Mouse (Mus musculus) MEL (cell line): Measurements from ENCODE around the gene Clpb. TPM values are rescaled to one million over a fixed set of nuclear protein-coding genes. Genes with fewer than 3 reads are reported as not detected.
A peak's percentile ranks its signal among the peaks of the same experiment; 100 is the strongest.

Source experiments
- DNase-seq: peaks from one replicate; pipeline ENCODE4 v3.0.0; 2011; ENCODE audit warnings: low read depth, low spot score
- H3K27ac ChIP-seq: 2 replicates; pipeline ENCODE4 v1.5.1; 2012; ENCODE audit warnings: low read depth, mild to moderate bottlenecking, control low read depth, low read length, moderate library complexity; ENCODE audit not compliant: control insufficient read depth
- H3K27me3 ChIP-seq, 2 experiments: fragments of 150-350 bp in 1 of 2; sonication (generic) in 1 of 2; 2 replicates each; pipeline ENCODE4 v1.6.1; 2012; ENCODE audit warnings: low read length in 2 of 2, mild to moderate bottlenecking in 2 of 2, improper control_type of control experiment in 1 of 2, moderate library complexity in 1 of 2; ENCODE audit not compliant: insufficient read depth in 2 of 2, control insufficient read depth in 1 of 2
- H3K36me3 ChIP-seq, 2 experiments: 2 replicates each; pipeline ENCODE4 v1.6.1; 2012 to 2014; ENCODE audit warnings: low read length in 2 of 2, improper control_type of control experiment in 1 of 2, inconsistent platforms in 1 of 2, mild to moderate bottlenecking in 1 of 2; ENCODE audit not compliant: insufficient read depth in 2 of 2, control insufficient read depth in 1 of 2
- H3K4me1 ChIP-seq, 2 experiments: fragments of 150-350 bp in 1 of 2; sonication (generic) in 1 of 2; 2 replicates each; pipeline ENCODE4 v1.6.1; 2012; ENCODE audit warnings: low read length in 2 of 2, improper control_type of control experiment in 1 of 2, mild to moderate bottlenecking in 1 of 2; ENCODE audit not compliant: insufficient read depth in 2 of 2, control insufficient read depth in 1 of 2
- H3K4me3 ChIP-seq, 2 experiments: fragments of 150-350 bp in 1 of 2; sonication (generic) in 1 of 2; 2 replicates each; pipeline ENCODE4 v1.5.1; 2012; ENCODE audit warnings: low read depth in 2 of 2, low read length in 2 of 2, mild to moderate bottlenecking in 2 of 2, moderate library complexity in 2 of 2, control low read depth in 1 of 2, improper control_type of control experiment in 1 of 2; ENCODE audit not compliant: control insufficient read depth in 1 of 2, insufficient read depth in 1 of 2
- H3K79me2 ChIP-seq: 2 replicates; pipeline ENCODE4 v1.6.1; 2012; ENCODE audit warnings: mild to moderate bottlenecking, low read length, moderate library complexity; ENCODE audit not compliant: control insufficient read depth, poor library complexity, insufficient read depth
- H3K9ac ChIP-seq: 2 replicates; pipeline ENCODE4 v1.6.1; 2012; ENCODE audit warnings: low read depth, mild to moderate bottlenecking, control low read depth, low read length, moderate library complexity; ENCODE audit not compliant: control insufficient read depth, poor library complexity, severe bottlenecking
- H3K9me3 ChIP-seq: fragments of 150-350 bp; sonication (generic); replicated peaks from 2 replicates; pipeline ENCODE4 v1.6.1; 2012; ENCODE audit warnings: mild to moderate bottlenecking, low read length, improper control_type of control experiment, moderate library complexity; ENCODE audit not compliant: insufficient read depth
- BHLHE40 ChIP-seq: IDR thresholded peaks from 2 replicates; pipeline ENCODE4 v1.6.1; 2012; ENCODE audit warnings: low read depth, mild to moderate bottlenecking, inconsistent platforms, low read length, improper control_type of control experiment, borderline replicate concordance
- CTCF ChIP-seq, 3 experiments: IDR thresholded peaks in 2 of 3; conservative IDR thresholded peaks in 1 of 3; 2 replicates each; pipeline ENCODE4 v1.5.1; 2011 to 2012; ENCODE audit warnings: low read length in 3 of 3, low read depth in 2 of 3, mild to moderate bottlenecking in 2 of 3, improper control_type of control experiment in 1 of 3, inconsistent platforms in 1 of 3, mixed read lengths in 1 of 3, moderate library complexity in 1 of 3; ENCODE audit not compliant: control insufficient read depth in 1 of 3, insufficient read depth in 1 of 3, poor library complexity in 1 of 3, severe bottlenecking in 1 of 3
- E2F4 ChIP-seq: IDR thresholded peaks from 2 replicates; pipeline ENCODE4 v1.6.1; 2011; ENCODE audit warnings: low read depth, low read length, improper control_type of control experiment, borderline replicate concordance
- EP300 ChIP-seq, 2 experiments: IDR thresholded peaks; 2 replicates each; pipeline ENCODE4 v1.6.1; 2011; ENCODE audit warnings: improper control_type of control experiment in 2 of 2, low read length in 2 of 2, low read depth in 1 of 2, mild to moderate bottlenecking in 1 of 2
- ETS1 ChIP-seq: IDR thresholded peaks from 2 replicates; pipeline ENCODE4 v1.6.1; 2012; ENCODE audit warnings: low read depth, mild to moderate bottlenecking, inconsistent platforms, low read length, improper control_type of control experiment, moderate library complexity
- GATA1 ChIP-seq: IDR thresholded peaks from 2 replicates; pipeline ENCODE4 v1.6.1; 2011; ENCODE audit warnings: low read depth, low read length, improper control_type of control experiment
- HCFC1 ChIP-seq: IDR thresholded peaks from 2 replicates; pipeline ENCODE4 v1.6.1; 2012; ENCODE audit warnings: low read depth, mild to moderate bottlenecking, inconsistent platforms, low read length, improper control_type of control experiment, moderate library complexity
- JUND ChIP-seq: IDR thresholded peaks from 2 replicates; pipeline ENCODE4 v1.6.1; 2011; ENCODE audit warnings: low read depth, mild to moderate bottlenecking, improper control_type of control experiment, low read length
- KAT2A ChIP-seq: conservative IDR thresholded peaks from 2 replicates; pipeline ENCODE4 v1.6.1; 2012; ENCODE audit warnings: low read depth, low read length, improper control_type of control experiment, inconsistent platforms
- MAFK ChIP-seq: IDR thresholded peaks from 2 replicates; pipeline ENCODE4 v1.6.1; 2011; ENCODE audit warnings: low read depth, mild to moderate bottlenecking, low read length, improper control_type of control experiment, borderline replicate concordance
- MAX ChIP-seq: IDR thresholded peaks from 2 replicates; pipeline ENCODE4 v1.6.1; 2011; ENCODE audit warnings: low read length, improper control_type of control experiment
- MAZ ChIP-seq: IDR thresholded peaks from 2 replicates; pipeline ENCODE4 v1.6.1; 2012; ENCODE audit warnings: low read depth, mild to moderate bottlenecking, inconsistent platforms, low read length, improper control_type of control experiment
- MEF2A ChIP-seq: IDR thresholded peaks from 2 replicates; pipeline ENCODE4 v1.6.1; 2014; ENCODE audit warnings: low read depth, mild to moderate bottlenecking, inconsistent platforms, low read length, improper control_type of control experiment; ENCODE audit not compliant: poor library complexity, insufficient replicate concordance, severe bottlenecking; ENCODE audit errors: extremely low read depth
- MXI1 ChIP-seq: IDR thresholded peaks from 2 replicates; pipeline ENCODE4 v1.6.1; 2011; ENCODE audit warnings: mild to moderate bottlenecking, low read depth, low read length, improper control_type of control experiment
- MYC ChIP-seq: IDR thresholded peaks from 2 replicates; pipeline ENCODE4 v1.6.1; 2011; ENCODE audit warnings: low read depth, mild to moderate bottlenecking, low read length, improper control_type of control experiment, moderate library complexity
- NRF1 ChIP-seq: IDR thresholded peaks from 2 replicates; pipeline ENCODE4 v1.6.1; 2014; ENCODE audit warnings: low read depth, mild to moderate bottlenecking, inconsistent platforms, low read length, improper control_type of control experiment, moderate library complexity; ENCODE audit not compliant: poor library complexity, insufficient read depth, severe bottlenecking
- POLR2A ChIP-seq, 2 experiments: IDR thresholded peaks; 2 replicates each; pipeline ENCODE4 v1.6.1; 2011 to 2012; ENCODE audit warnings: low read length in 2 of 2, mild to moderate bottlenecking in 2 of 2, control low read depth in 1 of 2, improper control_type of control experiment in 1 of 2, low read depth in 1 of 2, moderate library complexity in 1 of 2; ENCODE audit not compliant: control insufficient read depth in 1 of 2, insufficient read depth in 1 of 2, poor library complexity in 1 of 2
- POLR2AphosphoS2 ChIP-seq: IDR thresholded peaks from 2 replicates; pipeline ENCODE4 v1.6.1; 2011; ENCODE audit warnings: low read length, improper control_type of control experiment
- POLR2AphosphoS5 ChIP-seq: IDR thresholded peaks from 2 replicates; pipeline ENCODE4 v1.6.1; 2012; ENCODE audit warnings: low read depth, borderline replicate concordance, mild to moderate bottlenecking, inconsistent platforms, low read length, moderate library complexity, mixed read lengths
- RAD21 ChIP-seq: IDR thresholded peaks from 2 replicates; pipeline ENCODE4 v1.6.1; 2011; ENCODE audit warnings: mild to moderate bottlenecking, low read depth, low read length, improper control_type of control experiment
- SIN3A ChIP-seq: IDR thresholded peaks from 2 replicates; pipeline ENCODE4 v1.6.1; 2012; ENCODE audit warnings: low read length, improper control_type of control experiment, inconsistent platforms
- SMC3 ChIP-seq: IDR thresholded peaks from 2 replicates; pipeline ENCODE4 v1.6.1; 2011; ENCODE audit warnings: low read depth, low read length, improper control_type of control experiment
- TAL1 ChIP-seq: IDR thresholded peaks from 2 replicates; pipeline ENCODE4 v1.6.1; 2012; ENCODE audit warnings: mild to moderate bottlenecking, inconsistent platforms, low read length, moderate library complexity, mixed read lengths
- TBP ChIP-seq: IDR thresholded peaks from 2 replicates; pipeline ENCODE4 v1.8.0; 2011; ENCODE audit warnings: low read depth, low read length, improper control_type of control experiment
- UBTF ChIP-seq: IDR thresholded peaks from 2 replicates; pipeline ENCODE4 v1.6.1; 2012; ENCODE audit warnings: low read depth, mild to moderate bottlenecking, inconsistent platforms, low read length, improper control_type of control experiment, moderate library complexity, borderline replicate concordance; ENCODE audit not compliant: insufficient read depth
- USF2 ChIP-seq, 2 experiments: IDR thresholded peaks; 2 replicates each; pipeline ENCODE4 v1.6.1; 2011 to 2012; ENCODE audit warnings: improper control_type of control experiment in 2 of 2, low read length in 2 of 2, borderline replicate concordance in 1 of 2, inconsistent platforms in 1 of 2, low read depth in 1 of 2, mild to moderate bottlenecking in 1 of 2; ENCODE audit not compliant: insufficient read depth in 1 of 2
- ZC3H11A ChIP-seq: IDR thresholded peaks from 2 replicates; pipeline ENCODE4 v1.6.1; 2012; ENCODE audit warnings: low read depth, mild to moderate bottlenecking, inconsistent platforms, low read length, improper control_type of control experiment
- ZKSCAN1 ChIP-seq: IDR thresholded peaks from 2 replicates; pipeline ENCODE4 v1.6.1; 2012; ENCODE audit warnings: low read depth, mild to moderate bottlenecking, inconsistent platforms, low read length, improper control_type of control experiment, moderate library complexity
- ZMIZ1 ChIP-seq: IDR thresholded peaks from 2 replicates; pipeline ENCODE4 v1.6.1; 2012; ENCODE audit warnings: low read depth, mild to moderate bottlenecking, inconsistent platforms, low read length, improper control_type of control experiment, moderate library complexity
- ZNF384 ChIP-seq: IDR thresholded peaks from 2 replicates; pipeline ENCODE4 v1.6.1; 2012; ENCODE audit warnings: low read depth, mild to moderate bottlenecking, inconsistent platforms, low read length, improper control_type of control experiment
- polyA plus RNA-seq, 2 experiments: library from polyadenylated mRNA; stranded (reverse) in 1 of 2; unstranded in 1 of 2; fragments of >175 nt in 1 of 2; fragments of >200 nt in 1 of 2; gene quantifications; 2 replicates each; pipeline versions ENCODE4 v1.2.1 to v1.2.4; 2012; ENCODE audit warnings: low replicate concordance in 2 of 2, low read depth in 1 of 2; ENCODE audit not compliant: insufficient read length in 2 of 2, insufficient read depth in 1 of 2, missing spikeins in 1 of 2
- total RNA-seq: library from RNA; depleted of rRNA; stranded (reverse); fragments of 300-350 nt; gene quantifications from 2 replicates; pipeline ENCODE4 v1.2.3, GENCODE M21; 2012

Clpb gene
- total and polyA plus RNA-seq, 3 experiments = 59.0 to 71.5 TPM; not detected in 1

DNA sequence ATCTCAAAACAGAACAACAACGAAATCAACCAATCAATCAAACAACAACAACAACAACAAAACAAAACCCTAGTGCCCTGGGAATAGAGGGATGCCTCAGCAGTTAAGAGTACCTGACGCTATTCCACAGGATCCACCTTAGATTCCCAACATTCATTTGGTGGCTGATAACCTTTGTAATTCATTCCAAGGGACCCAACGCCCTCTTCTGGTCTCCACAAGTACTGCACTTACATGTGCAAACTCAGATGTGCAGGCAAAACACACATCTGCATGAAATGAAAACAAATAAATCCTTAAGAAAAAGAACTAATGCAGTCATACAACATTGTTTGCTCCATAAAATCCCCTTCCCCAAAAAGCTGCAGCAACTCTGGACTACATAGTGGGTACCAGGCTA is 12.9 kb upstream of the Clpb start:
- H3K4me1 ChIP-seq = no peaks in the 10 kb centered on the region
- no peak overlapping the region for H3K4me3 ChIP-seq

DNA sequence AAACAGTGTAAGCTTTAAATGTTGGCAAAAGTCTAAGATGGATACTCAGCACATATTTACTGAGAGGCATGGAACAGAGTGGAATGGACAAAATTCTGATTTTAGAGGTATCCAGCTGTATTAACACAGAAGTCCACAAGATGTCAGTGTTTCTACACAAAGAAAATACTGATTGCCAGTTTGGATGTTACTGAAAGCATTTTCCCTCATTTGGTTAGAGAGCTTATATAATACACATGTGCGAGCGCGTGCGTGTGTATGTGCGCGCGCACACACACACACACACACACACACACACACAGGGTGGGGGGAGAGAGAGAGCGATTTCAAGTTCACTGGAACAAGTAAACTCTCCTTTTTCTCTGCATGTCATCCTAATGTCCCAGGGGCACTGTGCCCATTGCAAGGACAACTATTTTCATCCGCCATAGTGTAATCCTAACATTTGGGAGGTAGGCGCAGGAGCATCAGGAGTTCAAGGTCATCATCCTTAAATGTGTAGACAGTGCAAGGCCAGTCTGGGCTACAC is 9.7 kb upstream of the Clpb start:
- DNase-seq = peak; percentile 80
- no peaks in the 10 kb centered on the region for H3K36me3 ChIP-seq
- H3K4me1 ChIP-seq = no peaks in the 10 kb centered on the region
- H3K27me3 ChIP-seq = peaks cover 0 to 4% of the 10 kb centered on the region in 2 experiments; a peak in 2 of 4 replicates
- H3K79me2 ChIP-seq = no peaks in the 10 kb centered on the region
- H3K27ac ChIP-seq = no peak overlapping the region
- H3K9me3 ChIP-seq = no peaks in the 10 kb centered on the region
- peak overlapping the region; percentile 56 to 58 for H3K4me3 ChIP-seq
- peak overlapping the region; percentile 61 for H3K9ac ChIP-seq
- TF ChIP-seq GATA1 = no peak
- no peak for TF ChIP-seq ZMIZ1
- TF ChIP-seq ZNF384 = no peak
- TF ChIP-seq ETS1 = no peak
- TF ChIP-seq SMC3 = peak; percentile 77
- peak; percentile 90 for TF ChIP-seq MXI1
- no peak for TF ChIP-seq MEF2A
- TF ChIP-seq USF2 (IDR thresholded peaks at IDR 0.05; ENCODE audit: borderline replicate concordance in 1 of 2, insufficient read depth in 1 of 2, low read depth in 1 of 2, low read length in 2 of 2) = no peak
- TF ChIP-seq MAX = peak; percentile 82
- peak; percentile 81 for TF ChIP-seq SIN3A
- no peak for TF ChIP-seq KAT2A
- TF ChIP-seq POLR2AphosphoS2 = no peak
- no peak for TF ChIP-seq TAL1
- TF ChIP-seq E2F4 = no peak
- TF ChIP-seq EP300 (IDR thresholded peaks at IDR 0.05; ENCODE audit: low read depth in 1 of 2, low read length in 2 of 2) = no peak
- TF ChIP-seq ZKSCAN1 = no peak
- peak; percentile 67 for TF ChIP-seq ZC3H11A
- TF ChIP-seq POLR2AphosphoS5 = no peak
- TF ChIP-seq MYC = peak; percentile 89
- TF ChIP-seq NRF1 = peak; percentile 52; the same call in 1 of the 2 replicates
- TF ChIP-seq POLR2A (IDR thresholded peaks at IDR 0.05; ENCODE audit: control insufficient read depth in 1 of 2, insufficient read depth in 1 of 2, low read depth in 1 of 2, low read length in 2 of 2, poor library complexity in 1 of 2) = no peak
- TF ChIP-seq JUND = no peak
- TF ChIP-seq UBTF = no peak
- peak; percentile 41; the same call in 1 of the 2 replicates for TF ChIP-seq HCFC1
- TF ChIP-seq MAFK = no peak
- peak in 2 of 3 experiments; percentile 70 to 87; a peak in 4 of 6 replicates for TF ChIP-seq CTCF (IDR thresholded peaks at IDR 0.05 in 2 of 3, conservative IDR thresholded peaks at IDR 0.05 in 1 of 3; ENCODE audit: control insufficient read depth in 1 of 3, insufficient read depth in 1 of 3, low read depth in 2 of 3, low read length in 3 of 3, poor library complexity in 1 of 3, severe bottlenecking in 1 of 3)

More for the DNA sequence above, 12.9 kb upstream of the Clpb start:
- no peaks in the 10 kb centered on the region for H3K79me2 ChIP-seq
- H3K27me3 ChIP-seq = no peaks in the 10 kb centered on the region
- H3K36me3 ChIP-seq = no peaks in the 10 kb centered on the region
- DNase-seq = peak; percentile 58
- H3K27ac ChIP-seq = no peak overlapping the region
- H3K9me3 ChIP-seq = no peaks in the 10 kb centered on the region
- no peak for TF ChIP-seq MXI1
- TF ChIP-seq RAD21 = peak; percentile 50
- no peak for TF ChIP-seq NRF1
- TF ChIP-seq MYC = 0 out of 2 replicates have a peak, but pooled peaks have one; percentile 35
- TF ChIP-seq GATA1 = peak; percentile 28; the same call in 1 of the 2 replicates
- TF ChIP-seq MAZ = no peak
- no peak for TF ChIP-seq TBP
- TF ChIP-seq SMC3 = peak; percentile 37
- TF ChIP-seq CTCF (IDR thresholded peaks at IDR 0.05 in 2 of 3, conservative IDR thresholded peaks at IDR 0.05 in 1 of 3; ENCODE audit: control insufficient read depth in 1 of 3, insufficient read depth in 1 of 3, low read depth in 2 of 3, low read length in 3 of 3, poor library complexity in 1 of 3, severe bottlenecking in 1 of 3) = peak; percentile 48 to 80 (median 66); a peak in 5 of 6 replicates
- TF ChIP-seq BHLHE40 = no peak
- TF ChIP-seq ZC3H11A = peak; percentile 9; the same call in 1 of the 2 replicates
- H3K9ac ChIP-seq = no peak overlapping the region
